Mouse (Mus musculus): ENCODE measurements at regions not wholly inside any gene's neighbourhood (a gene's known extent, or its start where the extent isn't known, plus 50 kb on each side); places are given as distances from the start of the nearest gene placed in this dataset.

- intact Hi-C loops (cut with DNase I): no loop called here
- no peak overlapping the region for H3K27ac ChIP-seq
- no peak overlapping the region for H3K4me3 ChIP-seq
- H3K9ac ChIP-seq (ENCODE audit: low read depth, low read length): no peak overlapping the region
- 71% methylated on average over 2 of the region's 2 CpGs for WGBS
- H3K79me2 ChIP-seq (replicated peaks; ENCODE audit: control insufficient read depth, insufficient read depth, low read length): no peaks in the 10 kb centered on the region
- H3K36me3 ChIP-seq (ENCODE audit: control insufficient read depth, insufficient read depth, low read length): no peaks in the 10 kb centered on the region
- no peak for DNase-seq
- H3K27me3 ChIP-seq (ENCODE audit: control insufficient read depth, insufficient read depth, low read length): no peaks in the 10 kb centered on the region
- H3K4me1 ChIP-seq (ENCODE audit: control insufficient read depth, insufficient read depth, low read length): no peaks in the 10 kb centered on the region
- no peak for TF ChIP-seq POLR2A (IDR thresholded peaks at IDR 0.05; ENCODE audit: insufficient read depth, low read depth, low read length)
- TF ChIP-seq CTCF (IDR thresholded peaks at IDR 0.05): no peak
- no peak for TF ChIP-seq EP300 (IDR thresholded peaks at IDR 0.05; ENCODE audit: insufficient read depth, low read depth, low read length)
These were observed 147.1 kb upstream of the F13a1 start for GRCm38 (mm10) chr13:37197136-37197535.

DNA sequence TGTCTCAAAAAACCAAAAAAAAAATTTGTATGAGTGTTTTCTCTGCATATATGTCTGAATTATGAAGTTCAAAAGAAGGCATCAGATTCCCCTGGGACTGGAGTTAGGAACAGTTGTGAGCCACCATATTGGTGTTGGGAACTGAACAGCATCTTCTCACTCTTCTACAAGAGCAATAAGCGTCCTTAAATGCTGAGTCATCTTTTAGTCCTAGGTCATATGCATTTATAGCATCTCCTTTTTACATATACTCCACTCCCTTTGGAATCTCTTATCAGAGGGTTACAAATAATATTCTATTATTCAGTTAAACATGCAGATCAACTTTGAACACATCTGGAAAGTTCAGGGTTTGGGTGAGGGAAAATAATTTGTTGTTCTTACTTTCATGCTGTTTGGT is 145.8 kb upstream of the F13a1 start:
- no peak overlapping the region for H3K9ac ChIP-seq (ENCODE audit: low read depth, low read length)
- TF ChIP-seq CTCF (IDR thresholded peaks at IDR 0.05) (no peak), POLR2A (IDR thresholded peaks at IDR 0.05; ENCODE audit: insufficient read depth, low read depth, low read length) (no peak), EP300 (IDR thresholded peaks at IDR 0.05; ENCODE audit: insufficient read depth, low read depth, low read length) (no peak)
- intact Hi-C loops (cut with DNase I): no loop called here
- H3K36me3 ChIP-seq (ENCODE audit: control insufficient read depth, insufficient read depth, low read length): no peaks in the 10 kb centered on the region
- H3K4me1 ChIP-seq (ENCODE audit: control insufficient read depth, insufficient read depth, low read length): no peaks in the 10 kb centered on the region
- no peak overlapping the region for H3K27ac ChIP-seq
- H3K4me3 ChIP-seq: no peak overlapping the region
- H3K27me3 ChIP-seq (ENCODE audit: control insufficient read depth, insufficient read depth, low read length): no peaks in the 10 kb centered on the region
- DNase-seq: no peak
- 68% methylated on average over 1 of the region's 1 CpGs for WGBS
- no peaks in the 10 kb centered on the region for H3K79me2 ChIP-seq (replicated peaks; ENCODE audit: control insufficient read depth, insufficient read depth, low read length)

GRCm38 (mm10) chr13:37181169-37181787 is 131.2 kb upstream of the F13a1 start:
- TF ChIP-seq EP300 (IDR thresholded peaks at IDR 0.05; ENCODE audit: insufficient read depth, low read depth, low read length) (no peak), CTCF (IDR thresholded peaks at IDR 0.05) (no peak), POLR2A (IDR thresholded peaks at IDR 0.05; ENCODE audit: insufficient read depth, low read depth, low read length) (no peak)

GRCm38 (mm10) chr13:37176526-37176925 is 126.5 kb upstream of the F13a1 start:
- Histone ChIP-seq H3K4me3 (no peak overlapping the region), H3K27ac (no peak overlapping the region), H3K79me2 (replicated peaks; ENCODE audit: control insufficient read depth, insufficient read depth, low read length) (no peaks in the 10 kb centered on the region), H3K36me3 (ENCODE audit: control insufficient read depth, insufficient read depth, low read length) (no peaks in the 10 kb centered on the region), H3K9ac (ENCODE audit: low read depth, low read length) (no peak overlapping the region), H3K4me1 (ENCODE audit: control insufficient read depth, insufficient read depth, low read length) (no peaks in the 10 kb centered on the region), H3K27me3 (ENCODE audit: control insufficient read depth, insufficient read depth, low read length) (no peaks in the 10 kb centered on the region)
- DNase-seq: no peak
- intact Hi-C loops (cut with DNase I): no loop called here
- 80% methylated on average over 1 of the region's 1 CpGs for WGBS
- TF ChIP-seq CTCF (IDR thresholded peaks at IDR 0.05) (no peak), EP300 (IDR thresholded peaks at IDR 0.05; ENCODE audit: insufficient read depth, low read depth, low read length) (no peak), POLR2A (IDR thresholded peaks at IDR 0.05; ENCODE audit: insufficient read depth, low read depth, low read length) (no peak)

More at GRCm38 (mm10) chr13:37181169-37181787, 131.2 kb upstream of the F13a1 start:
- intact Hi-C loops (cut with DNase I): no loop called here
- Histone ChIP-seq H3K4me1 (ENCODE audit: control insufficient read depth, insufficient read depth, low read length) (no peaks in the 10 kb centered on the region), H3K9ac (ENCODE audit: low read depth, low read length) (no peak overlapping the region), H3K4me3 (no peak overlapping the region), H3K27me3 (ENCODE audit: control insufficient read depth, insufficient read depth, low read length) (no peaks in the 10 kb centered on the region), H3K27ac (no peak overlapping the region), H3K79me2 (replicated peaks; ENCODE audit: control insufficient read depth, insufficient read depth, low read length) (no peaks in the 10 kb centered on the region), H3K36me3 (ENCODE audit: control insufficient read depth, insufficient read depth, low read length) (no peaks in the 10 kb centered on the region)
- DNase-seq: no peak
- 53% methylated on average over 9 of the region's 9 CpGs for WGBS

GRCm38 (mm10) chr13:37175997-37176396 is 126.0 kb upstream of the F13a1 start:
- TF ChIP-seq POLR2A (IDR thresholded peaks at IDR 0.05; ENCODE audit: insufficient read depth, low read depth, low read length) (no peak), EP300 (IDR thresholded peaks at IDR 0.05; ENCODE audit: insufficient read depth, low read depth, low read length) (no peak), CTCF (IDR thresholded peaks at IDR 0.05) (no peak)
- Histone ChIP-seq H3K27ac (no peak overlapping the region), H3K79me2 (replicated peaks; ENCODE audit: control insufficient read depth, insufficient read depth, low read length) (no peaks in the 10 kb centered on the region), H3K27me3 (ENCODE audit: control insufficient read depth, insufficient read depth, low read length) (no peaks in the 10 kb centered on the region), H3K4me1 (ENCODE audit: control insufficient read depth, insufficient read depth, low read length) (no peaks in the 10 kb centered on the region), H3K9ac (ENCODE audit: low read depth, low read length) (no peak overlapping the region), H3K4me3 (no peak overlapping the region), H3K36me3 (ENCODE audit: control insufficient read depth, insufficient read depth, low read length) (no peaks in the 10 kb centered on the region)
- DNase-seq: no peak
- 90% methylated on average over 8 of the region's 8 CpGs for WGBS
- intact Hi-C loops (cut with DNase I): no loop called here

GRCm38 (mm10) chr13:37158831-37159522 is 108.9 kb upstream of the F13a1 start:
- H3K4me1 ChIP-seq (ENCODE audit: control insufficient read depth, insufficient read depth, low read length): no peaks in the 10 kb centered on the region
- no peak overlapping the region for H3K9ac ChIP-seq (ENCODE audit: low read depth, low read length)
- no peak overlapping the region for H3K27ac ChIP-seq
- WGBS: 82% methylated on average over 4 of the region's 4 CpGs
- no peaks in the 10 kb centered on the region for H3K36me3 ChIP-seq (ENCODE audit: control insufficient read depth, insufficient read depth, low read length)
- intact Hi-C loops (cut with DNase I): no loop called here
- no peaks in the 10 kb centered on the region for H3K27me3 ChIP-seq (ENCODE audit: control insufficient read depth, insufficient read depth, low read length)
- H3K79me2 ChIP-seq (replicated peaks; ENCODE audit: control insufficient read depth, insufficient read depth, low read length): no peaks in the 10 kb centered on the region
- H3K4me3 ChIP-seq: no peak overlapping the region
- DNase-seq: no peak
- TF ChIP-seq EP300 (IDR thresholded peaks at IDR 0.05; ENCODE audit: insufficient read depth, low read depth, low read length): no peak
- no peak for TF ChIP-seq CTCF (IDR thresholded peaks at IDR 0.05)
- TF ChIP-seq POLR2A (IDR thresholded peaks at IDR 0.05; ENCODE audit: insufficient read depth, low read depth, low read length): no peak

Data from heart, adult 2 months (tissue).